Comparison of ENCODE assay signal across 24 mouse cellular contexts in the genomic region with DNA sequence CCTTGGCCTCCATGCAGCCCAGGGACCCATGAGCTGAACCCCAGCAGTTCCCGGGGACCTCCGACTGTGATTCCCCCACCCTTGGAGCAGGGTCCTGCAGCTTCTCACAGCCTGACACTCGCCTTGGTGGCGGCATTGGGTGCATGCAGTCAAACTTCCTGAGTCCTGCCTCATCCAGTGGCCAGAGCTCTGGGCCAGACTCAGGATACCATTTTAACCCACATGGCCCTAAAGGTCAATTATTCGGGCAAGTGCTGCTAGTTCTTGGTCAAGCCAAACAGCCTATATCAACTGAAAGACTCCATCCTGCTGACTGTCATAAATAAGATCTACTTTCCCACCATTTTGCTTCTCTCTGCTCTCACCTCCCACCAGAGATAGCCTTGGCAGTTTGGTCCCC.
"Had no signal": no experiment of that assay in that cellular context is flagged by ENCODE, and none has a peak within 500 bp of the region (broad histone marks: within the 10 kb centered on the region; RNA-seq: fewer than 3 reads in every experiment).

No protein-coding gene starts in this region.

- H3K4me2 ChIP-seq: heart, embryonic 13.5 days; heart, embryonic 15.5 days; hindbrain, embryonic 13.5 days; hindbrain, embryonic 15.5 days; kidney, embryonic 15.5 days; limb, embryonic 13.5 days; limb, embryonic 15.5 days had no signal

- H3K27ac ChIP-seq: heart, embryonic 13.5 days; heart, embryonic 15.5 days; hindbrain, embryonic 13.5 days; hindbrain, embryonic 15.5 days; hindbrain, postnatal 0 days; kidney, embryonic 15.5 days; kidney, postnatal 0 days; limb, embryonic 13.5 days; limb, embryonic 15.5 days had no signal

- ATAC-seq: forebrain, postnatal 0 days; hindbrain, postnatal 0 days; intestine, embryonic 16.5 days had no signal

- H3K4me3 ChIP-seq: heart, embryonic 13.5 days; heart, embryonic 15.5 days; hindbrain, embryonic 13.5 days; hindbrain, embryonic 15.5 days; kidney, embryonic 15.5 days; limb, embryonic 13.5 days; limb, embryonic 15.5 days had no signal

- H3K9ac ChIP-seq: forebrain, postnatal 0 days; heart, embryonic 13.5 days; heart, embryonic 15.5 days; hindbrain, embryonic 13.5 days; hindbrain, embryonic 15.5 days; kidney, embryonic 15.5 days; limb, embryonic 13.5 days; limb, embryonic 15.5 days had no signal

- H3K9me3 ChIP-seq: heart, embryonic 13.5 days; heart, embryonic 15.5 days; hindbrain, embryonic 13.5 days; hindbrain, embryonic 15.5 days; kidney, embryonic 15.5 days; limb, embryonic 13.5 days; limb, embryonic 15.5 days had no signal

- H3K4me1 ChIP-seq: heart, embryonic 15.5 days; hindbrain, embryonic 13.5 days; hindbrain, embryonic 15.5 days; kidney, embryonic 15.5 days; limb, embryonic 13.5 days; limb, embryonic 15.5 days had no signal

- H3K27me3 ChIP-seq: heart, embryonic 13.5 days; heart, embryonic 15.5 days; hindbrain, embryonic 13.5 days; hindbrain, embryonic 15.5 days; kidney, embryonic 15.5 days; limb, embryonic 13.5 days; limb, embryonic 15.5 days had no signal

- DNase-seq: forebrain, postnatal 0 days; gastrocnemius, postnatal 14 days; gastrocnemius, postnatal 36 days; heart, adult 18-20 months; heart, postnatal 14 days; heart, postnatal 36 days; kidney, adult 11 months; kidney, adult 2 months; kidney, adult 9 months; kidney, postnatal 14 days; kidney, postnatal 36 days; layer of hippocampus, adult 9-11 months; layer of hippocampus, postnatal 36 days; left cerebral cortex, postnatal 4 days had no signal

- H3K36me3 ChIP-seq: heart, embryonic 13.5 days; heart, embryonic 15.5 days; hindbrain, embryonic 13.5 days; hindbrain, embryonic 15.5 days; kidney, embryonic 15.5 days; limb, embryonic 13.5 days; limb, embryonic 15.5 days had no signal
